Mouse (Mus musculus) gastrocnemius, adult 18-20 months (tissue): Measurements from ENCODE around the gene Timm8a1. TPM values are rescaled to one million over a fixed set of nuclear protein-coding genes. Genes with fewer than 3 reads are reported as not detected.

Experiments used
- DNase-seq: peaks from one replicate; pipeline ENCODE4 v3.0.0; 2021; ENCODE audit warnings: low spot score
- total RNA-seq, 2 experiments: library from RNA; stranded (reverse); gene quantifications; 2 replicates each; pipeline ENCODE4 v1.2.3; 2021

Gene Timm8a1
- total RNA-seq, 2 experiments from 2014 or later = 10.1 to 12.5 TPM

DNA sequence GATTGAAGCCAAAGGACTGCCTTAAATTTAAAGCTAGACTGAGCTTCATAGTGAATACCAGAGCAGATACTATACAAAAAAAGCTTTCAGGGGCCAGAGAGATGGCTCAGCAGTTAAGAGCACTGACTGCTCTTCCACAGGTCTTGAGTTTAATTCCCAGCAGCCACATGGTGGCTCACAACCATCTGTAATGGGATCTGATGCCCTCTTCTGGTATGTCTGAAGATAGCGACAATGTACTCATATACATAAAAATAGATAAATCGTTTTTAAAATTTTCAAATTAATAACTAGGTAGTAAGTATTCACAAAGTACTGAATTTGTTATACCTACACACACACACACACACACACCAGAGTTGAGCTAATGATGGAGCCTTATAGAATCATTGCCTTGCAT is 8.3 kb downstream of the Timm8a1 start:
- DNase-seq = no peak

DNA sequence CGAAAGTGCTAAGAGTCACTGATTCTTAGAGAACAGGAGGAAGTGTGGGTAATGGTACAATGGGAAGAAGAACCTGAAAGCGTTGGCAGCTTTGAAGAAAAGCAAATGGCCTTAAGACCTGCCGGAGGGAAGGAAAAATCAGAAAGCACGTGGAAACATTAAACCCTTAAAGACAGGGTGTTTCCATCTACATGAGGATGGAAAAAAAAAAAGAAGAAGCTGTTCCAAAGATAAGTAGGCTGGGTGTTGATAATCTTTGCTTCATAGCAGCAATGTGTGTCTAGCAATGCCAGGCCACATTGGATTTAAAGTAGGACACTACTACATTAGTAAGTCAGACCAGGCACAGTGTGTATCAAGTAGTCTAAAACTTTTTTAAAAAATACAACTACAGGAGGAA is 16.4 kb downstream of the Timm8a1 start:
- DNase-seq = no peak

DNA sequence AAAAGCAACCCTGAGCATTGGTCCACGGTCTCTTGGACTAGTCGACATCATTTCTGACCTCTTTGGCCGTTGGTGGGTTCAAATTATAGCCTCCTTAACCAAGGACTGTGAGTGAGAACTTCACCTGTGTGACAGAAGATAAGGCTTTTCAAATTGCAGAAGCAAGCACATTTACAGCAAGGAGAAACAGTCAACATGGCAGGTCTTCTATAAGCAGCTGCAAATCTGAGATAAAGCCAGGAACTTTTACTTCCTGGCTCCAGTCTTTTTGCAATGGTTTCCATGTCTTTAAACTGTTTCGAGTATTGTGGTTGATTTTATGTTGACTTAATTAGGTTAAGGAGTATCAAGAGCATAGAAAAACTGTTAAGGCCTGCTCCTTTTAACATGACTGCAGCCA is 17.9 kb downstream of the Timm8a1 start:
- no peak for DNase-seq

DNA sequence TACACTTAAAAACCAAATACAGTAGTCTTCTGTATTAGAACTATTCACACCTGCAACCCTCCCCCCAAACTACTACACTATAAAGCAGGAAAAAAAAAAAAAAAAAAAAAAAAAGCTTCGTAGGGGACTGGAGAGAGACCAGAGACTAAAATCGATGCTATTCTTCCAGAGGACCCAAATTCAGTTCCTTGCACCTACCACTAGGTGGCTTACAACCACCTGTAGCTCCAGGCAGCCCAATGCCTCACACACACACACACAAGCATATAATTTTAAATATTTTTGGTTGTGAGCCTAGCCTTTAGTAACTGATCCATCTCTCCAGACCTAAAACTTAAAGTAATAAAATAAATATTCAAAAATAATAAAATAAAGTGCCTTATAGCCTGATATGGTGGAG is 32.2 kb downstream of the Timm8a1 start:
- DNase-seq = no peak

DNA sequence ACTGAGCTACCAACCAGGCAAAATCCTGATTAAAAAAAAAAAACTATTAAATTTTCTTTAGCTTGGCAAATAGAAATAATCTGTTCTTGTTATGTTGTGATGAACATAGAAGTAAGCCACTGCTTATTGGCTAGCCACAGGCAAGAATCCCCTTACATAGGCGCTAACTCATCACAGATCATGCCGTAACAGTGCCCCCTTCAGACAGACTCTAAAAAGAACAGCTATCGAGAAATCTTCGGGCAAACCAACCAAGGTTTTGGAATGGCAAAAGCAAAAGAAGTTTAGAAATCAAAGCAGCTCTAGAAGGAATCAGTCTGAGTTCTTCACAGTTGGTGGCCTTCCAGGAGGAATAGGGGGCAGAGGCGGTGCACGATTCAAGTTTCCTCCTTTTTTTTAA is 33.7 kb downstream of the Timm8a1 start:
- no peak for DNase-seq

DNA sequence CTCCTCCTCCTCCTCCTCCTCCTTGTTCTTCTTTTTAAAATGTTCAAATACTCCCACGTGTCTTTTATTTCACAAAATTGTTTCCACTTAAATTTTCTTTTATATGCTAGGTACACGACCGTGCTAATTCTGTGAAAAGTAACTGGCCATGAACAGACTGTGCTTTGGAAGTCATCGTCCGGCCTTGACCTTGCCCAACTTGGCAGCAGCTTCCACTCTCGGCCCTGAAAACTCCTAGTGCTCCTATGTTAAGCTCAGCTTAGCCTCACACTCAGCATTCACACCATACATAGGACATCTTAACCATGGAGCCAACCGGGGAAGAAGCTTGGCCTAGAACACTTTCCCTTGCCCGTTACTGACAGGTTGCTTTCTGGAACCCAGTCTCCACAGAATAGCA is 41.0 kb downstream of the Timm8a1 start:
- no peak for DNase-seq

Other genes with a start within 250 kb of the Timm8a1 start
- not detected for gene Tmem35a, start 246.6 kb downstream of the Timm8a1 start, total RNA-seq
- gene Cenpi, start 233.8 kb downstream of the Timm8a1 start, total RNA-seq = not detected
- 1 to 10 TPM; 3.0 to 3.1 TPM for gene Drp2, start 137.3 kb downstream of the Timm8a1 start, total RNA-seq
- not detected for gene Taf7l, start 65.4 kb downstream of the Timm8a1 start, total RNA-seq
- gene Btk, start 41.7 kb upstream of the Timm8a1 start, total RNA-seq = under 1 TPM; 0.23 to 0.43 TPM
- gene Rpl36a, start 43.8 kb upstream of the Timm8a1 start, total RNA-seq = 100 to 1,000 TPM; 125 to 133 TPM
- gene Gla, start 59.3 kb upstream of the Timm8a1 start, total RNA-seq = 1 to 10 TPM; 2.0 to 2.2 TPM
- 10 to 100 TPM; 45.6 to 53.7 TPM for gene Hnrnph2, start 59.3 kb upstream of the Timm8a1 start, total RNA-seq
- gene Armcx4, start 144.7 kb upstream of the Timm8a1 start, total RNA-seq = 1 to 10 TPM; 4.6 to 5.9 TPM
- gene Armcx1, start 176.1 kb upstream of the Timm8a1 start, total RNA-seq = 1 to 10 TPM; 1.4 to 1.5 TPM
- gene Armcx6, start 209.6 kb upstream of the Timm8a1 start, total RNA-seq = 1 to 10 TPM in 1 of 2 experiments, under 1 TPM in 1; 0.94 to 1.8 TPM
- 10 to 100 TPM; 17.0 to 23.3 TPM for gene Armcx3, start 214.7 kb upstream of the Timm8a1 start, total RNA-seq